Mouse (Mus musculus) limb, embryonic 13.5 days (tissue): ENCODE data around the gene Ggt1. TPM values are rescaled to one million over a fixed set of nuclear protein-coding genes. Genes with fewer than 3 reads are reported as not detected.

Experiments
- ATAC-seq: fragments of 200-750 bp; cut with Nextera tagmentation; 2 replicates; pipeline ENCODE4 v1.8.0; 2017; ENCODE audit warnings: low read depth, moderate number of reproducible peaks, moderate TSS enrichment; ENCODE audit not compliant: low FRiP score
- H3K27ac ChIP-seq: fragments of 300-500 bp; sonication (generic); 2 replicates; pipeline ENCODE4 v1.5.1; 2015; ENCODE audit warnings: inconsistent platforms, mild to moderate bottlenecking, moderate library complexity
- H3K27me3 ChIP-seq: fragments of 300-500 bp; sonication (generic); 2 replicates; pipeline ENCODE4 v1.6.1; 2015; ENCODE audit warnings: mild to moderate bottlenecking, inconsistent platforms
- H3K36me3 ChIP-seq: fragments of 300-500 bp; sonication (generic); 2 replicates; pipeline ENCODE4 v1.6.1; 2015; ENCODE audit warnings: inconsistent platforms, mild to moderate bottlenecking, moderate library complexity
- H3K4me1 ChIP-seq: fragments of 300-500 bp; sonication (generic); 2 replicates; pipeline ENCODE4 v1.6.1; 2015; ENCODE audit warnings: inconsistent platforms
- H3K4me2 ChIP-seq: fragments of 300-500 bp; sonication (generic); replicated peaks from 2 replicates; pipeline ENCODE4 v1.6.1; 2015; ENCODE audit warnings: inconsistent platforms, mild to moderate bottlenecking, moderate library complexity
- H3K4me3 ChIP-seq: fragments of 300-500 bp; sonication (generic); 2 replicates; pipeline ENCODE4 v1.5.1; 2015; ENCODE audit warnings: moderate library complexity, mild to moderate bottlenecking, inconsistent platforms
- H3K9ac ChIP-seq: fragments of 300-500 bp; sonication (generic); 2 replicates; pipeline ENCODE4 v1.6.1; 2015; ENCODE audit warnings: mild to moderate bottlenecking, inconsistent platforms
- H3K9me3 ChIP-seq: fragments of 300-500 bp; sonication (generic); 2 replicates; pipeline ENCODE4 v1.6.1; 2016; ENCODE audit warnings: inconsistent platforms
- WGBS: fragments of 180-500 bp; shearing (Covaris S2); methylation state at CpG from one replicate; pipeline ENCODE4 v1.1.7; 2015; 5-methylcytosine and 5-hydroxymethylcytosine counted together
- polyA plus RNA-seq: library from polyadenylated mRNA; unstranded; fragments of >200 nt; fragmentation: Nextera tagmentation; extraction: Ambion mirVana; gene quantifications from 2 replicates; pipeline ENCODE4 v1.2.1, GENCODE M21; 2015

Ggt1 gene
- 0.57 and 0.75 TPM in 2 replicates for polyA plus RNA-seq

DNA sequence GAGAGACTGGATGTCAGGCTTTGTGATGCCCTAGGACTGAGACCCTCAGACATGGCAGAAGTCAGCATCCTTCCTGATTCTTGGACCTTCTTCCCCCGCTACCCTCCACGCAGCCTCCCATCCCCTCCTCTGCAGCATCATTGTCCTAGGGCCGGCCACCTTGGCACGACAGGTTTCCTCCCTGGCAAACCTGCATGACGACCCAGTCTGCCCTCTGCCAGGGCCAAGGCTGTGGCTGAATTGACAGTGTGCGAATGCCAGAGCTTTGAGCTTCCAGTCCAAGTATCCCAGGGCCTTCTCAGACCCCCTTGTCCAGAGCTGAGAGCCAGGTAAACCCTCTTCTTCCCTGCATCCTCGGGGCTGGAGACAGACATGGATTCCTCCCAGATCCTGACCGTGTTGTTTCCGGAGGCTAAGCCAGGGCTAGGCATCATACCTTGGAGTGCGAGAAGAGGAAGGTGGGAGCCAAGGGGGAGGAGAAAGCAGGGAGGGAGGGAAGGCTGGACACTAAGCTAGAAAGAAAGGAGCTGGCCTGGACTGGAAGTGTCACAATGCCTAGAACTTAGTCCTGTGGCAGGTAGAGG is at the start of gene Ggt1:
Gene Ggt1 (plus strand): TSS at position 534 of the 584 bp plus-strand sequence.
- Histone ChIP-seq H3K36me3 (no peaks in the 10 kb centered on the region), H3K4me2 (peak within 1 kb of the TSS; percentile 99), H3K27ac (no peak within 1 kb of the TSS), H3K4me3 (peak within 1 kb of the TSS; percentile 67), H3K9me3 (no peaks in the 10 kb centered on the region), H3K27me3 (peaks cover 46% of the 10 kb centered on the region), H3K4me1 (peaks cover 36% of the 10 kb centered on the region), H3K9ac (peak within 1 kb of the TSS; percentile 19; the same call in 1 of the 2 replicates)
- 56% methylated on average over 10 of the region's 10 CpGs for WGBS
- no peak for ATAC-seq

DNA sequence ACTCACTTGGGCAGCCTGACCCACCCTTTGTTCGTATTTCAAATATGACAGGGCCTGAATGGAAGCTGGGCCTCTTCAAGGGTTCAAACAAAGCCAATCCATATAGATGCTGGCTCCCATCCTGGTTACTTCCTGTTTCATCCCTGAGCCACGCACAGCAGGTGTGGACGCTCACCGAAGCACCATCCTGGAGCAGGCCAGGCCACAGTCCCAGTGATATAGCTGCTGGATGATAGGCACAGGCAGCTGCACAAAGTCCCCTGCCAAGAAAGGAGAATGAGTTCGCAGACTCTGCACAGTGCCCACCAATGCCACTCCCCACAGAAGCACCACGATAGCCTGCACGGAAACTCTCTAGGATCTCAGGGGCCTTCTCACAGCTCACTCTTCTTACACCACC is 49.5 kb upstream of the Ggt1 start:
- Histone ChIP-seq H3K4me1 (peaks cover 13% of the 10 kb centered on the region), H3K27me3 (no peaks in the 10 kb centered on the region), H3K9ac (no peak overlapping the region), H3K36me3 (peaks cover 59% of the 10 kb centered on the region), H3K4me2 (no peak overlapping the region), H3K27ac (no peak overlapping the region), H3K9me3 (no peaks in the 10 kb centered on the region), H3K4me3 (no peak overlapping the region)
- WGBS, result 90% methylated on average over 7 of the region's 7 CpGs
- no peak for ATAC-seq

DNA sequence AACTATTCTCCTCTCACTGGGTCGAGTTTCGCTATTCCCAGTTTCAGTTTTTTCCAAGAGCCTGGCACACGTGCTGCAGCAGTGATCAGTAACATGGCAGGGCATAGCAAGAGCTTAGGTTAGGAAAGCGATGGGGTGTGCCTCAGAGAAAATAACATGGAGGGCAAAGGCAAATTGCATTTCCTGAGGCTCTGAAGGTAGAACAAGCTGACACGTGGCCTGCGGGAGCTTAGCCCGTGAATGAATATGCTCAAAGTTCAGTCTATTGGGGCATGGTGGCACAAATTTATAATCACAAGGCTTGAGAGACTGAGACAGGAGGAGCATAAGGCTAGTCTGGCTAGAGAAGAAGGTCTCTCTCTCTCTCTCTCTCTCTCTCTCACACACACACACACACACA is 48.6 kb upstream of the Ggt1 start:
- Histone ChIP-seq H3K9ac (no peak overlapping the region), H3K36me3 (peaks cover 50% of the 10 kb centered on the region), H3K27ac (no peak overlapping the region), H3K4me3 (no peak overlapping the region), H3K9me3 (no peaks in the 10 kb centered on the region), H3K27me3 (no peaks in the 10 kb centered on the region), H3K4me1 (peaks cover 13% of the 10 kb centered on the region), H3K4me2 (no peak overlapping the region)
- WGBS, result 90% methylated on average over 7 of the region's 7 CpGs
- no peak for ATAC-seq

DNA sequence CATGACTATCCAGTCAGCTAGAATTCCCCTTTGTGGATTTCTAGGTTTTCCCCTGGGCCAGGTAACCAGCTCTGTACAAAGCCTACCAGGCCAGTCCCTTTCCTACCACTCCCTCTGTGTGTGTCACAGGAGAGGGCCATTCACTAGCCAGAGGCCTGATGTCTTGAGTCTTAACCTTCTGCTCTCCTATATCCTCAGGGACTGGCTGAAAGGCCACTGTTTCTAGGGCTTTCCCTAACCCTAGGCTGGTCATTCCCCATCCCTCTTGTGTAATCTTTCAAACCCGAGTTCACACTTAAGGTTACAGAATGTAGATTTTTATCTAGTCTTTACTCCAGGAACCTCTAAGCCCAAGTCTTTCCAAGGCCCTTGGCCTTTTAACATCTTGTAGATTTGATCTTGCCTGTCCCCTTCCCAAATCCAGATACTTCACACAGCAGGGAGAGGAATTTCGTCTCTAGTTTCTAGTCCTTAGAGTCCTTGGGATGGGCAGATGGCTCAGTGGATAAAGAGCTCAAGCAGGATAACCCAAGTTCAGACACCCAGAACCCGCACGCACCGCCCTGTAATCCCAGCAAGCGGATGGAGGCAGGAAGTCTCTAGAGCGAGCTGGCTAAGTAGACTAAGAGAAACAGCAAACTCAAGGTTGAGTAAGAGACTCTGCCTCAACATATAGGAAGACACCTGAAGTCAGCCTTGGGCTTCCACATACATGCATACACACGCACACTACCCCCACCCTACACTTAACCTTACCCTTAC is 47.9 kb upstream of the Ggt1 start:
- 89% methylated on average over 8 of the region's 8 CpGs for WGBS

DNA sequence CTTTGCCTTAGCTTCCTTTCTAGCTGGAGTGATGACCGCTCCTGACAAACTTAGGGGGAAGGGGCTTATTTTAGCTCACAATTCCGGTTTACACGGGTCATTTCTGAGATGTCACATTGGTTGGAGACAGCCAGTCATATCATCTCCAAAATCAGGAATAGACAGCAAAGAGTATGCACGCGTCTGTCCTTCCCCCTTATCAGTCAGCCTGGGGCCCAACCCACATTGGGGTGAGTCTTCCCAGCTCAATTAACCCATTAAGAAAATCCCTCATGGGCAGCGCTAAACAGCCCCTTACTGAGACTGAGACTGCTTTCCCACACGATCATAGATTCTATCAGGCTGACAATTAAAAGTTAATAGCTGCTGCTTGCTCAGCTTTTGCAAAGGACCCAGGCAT is 47.0 kb upstream of the Ggt1 start:
- Histone ChIP-seq H3K36me3 (peaks cover 37% of the 10 kb centered on the region), H3K4me3 (no peak overlapping the region), H3K27ac (no peak overlapping the region), H3K4me1 (peaks cover 22% of the 10 kb centered on the region), H3K9ac (no peak overlapping the region), H3K9me3 (no peaks in the 10 kb centered on the region), H3K27me3 (no peaks in the 10 kb centered on the region), H3K4me2 (no peak overlapping the region)
- ATAC-seq, result no peak
- 81% methylated on average over 7 of the region's 7 CpGs for WGBS

More for the DNA sequence above, 47.9 kb upstream of the Ggt1 start:
- no peaks in the 10 kb centered on the region for H3K9me3 ChIP-seq
- peaks cover 13% of the 10 kb centered on the region for H3K4me1 ChIP-seq
- H3K9ac ChIP-seq, result no peak overlapping the region
- no peak overlapping the region for H3K4me3 ChIP-seq
- ATAC-seq, result no peak
- no peaks in the 10 kb centered on the region for H3K27me3 ChIP-seq
- no peak overlapping the region for H3K27ac ChIP-seq
- H3K4me2 ChIP-seq, result no peak overlapping the region
- peaks cover 43% of the 10 kb centered on the region for H3K36me3 ChIP-seq

DNA sequence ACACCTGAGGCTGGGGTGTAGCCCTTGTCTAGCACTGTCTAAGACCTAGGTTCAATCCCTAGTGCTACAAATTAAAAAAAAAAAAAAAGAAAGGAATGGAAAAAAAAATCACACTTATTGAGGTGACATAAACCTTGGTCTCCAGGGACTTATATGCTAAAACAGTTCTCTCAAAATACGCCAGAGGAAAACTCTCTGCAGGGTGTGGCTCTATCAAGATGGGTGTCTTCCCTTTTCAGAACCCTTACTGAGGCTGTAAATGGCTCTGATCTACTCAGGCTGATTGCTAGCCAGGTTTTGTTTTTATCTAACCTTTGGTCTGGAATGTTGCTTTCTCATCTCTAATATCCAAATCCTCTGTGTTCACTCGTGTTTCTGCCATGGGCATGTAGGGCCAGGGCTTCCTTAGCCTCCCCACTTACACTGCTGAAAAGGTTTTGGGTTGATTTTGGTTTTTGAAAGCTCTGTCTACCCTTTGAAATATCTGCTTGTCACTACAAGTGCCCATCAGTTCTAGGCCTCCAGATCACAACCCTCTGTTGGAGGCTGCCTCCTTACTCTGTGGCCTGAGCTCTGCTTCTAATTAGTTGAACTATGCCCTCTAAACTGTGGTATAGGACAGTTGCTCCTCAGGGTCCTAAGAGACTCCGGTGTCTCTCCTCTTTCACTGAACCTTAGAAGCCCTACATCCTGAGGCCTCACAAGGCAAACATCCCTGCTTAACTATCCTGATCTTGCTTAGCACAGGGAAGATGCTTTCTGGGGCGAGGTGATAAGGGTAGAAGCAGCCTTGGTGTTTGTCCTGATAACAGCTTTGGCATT is 46.0 kb upstream of the Ggt1 start:
- 63% methylated on average over 4 of the region's 4 CpGs for WGBS
- Histone ChIP-seq H3K27ac (no peak overlapping the region), H3K9ac (peak overlapping the region; percentile 89; the same call in 1 of the 2 replicates), H3K4me1 (peaks cover 28% of the 10 kb centered on the region), H3K4me2 (peak overlapping the region; percentile 95), H3K4me3 (peak overlapping the region; percentile 68), H3K9me3 (no peaks in the 10 kb centered on the region), H3K36me3 (peaks cover 37% of the 10 kb centered on the region), H3K27me3 (no peaks in the 10 kb centered on the region)
- ATAC-seq, result no peak

DNA sequence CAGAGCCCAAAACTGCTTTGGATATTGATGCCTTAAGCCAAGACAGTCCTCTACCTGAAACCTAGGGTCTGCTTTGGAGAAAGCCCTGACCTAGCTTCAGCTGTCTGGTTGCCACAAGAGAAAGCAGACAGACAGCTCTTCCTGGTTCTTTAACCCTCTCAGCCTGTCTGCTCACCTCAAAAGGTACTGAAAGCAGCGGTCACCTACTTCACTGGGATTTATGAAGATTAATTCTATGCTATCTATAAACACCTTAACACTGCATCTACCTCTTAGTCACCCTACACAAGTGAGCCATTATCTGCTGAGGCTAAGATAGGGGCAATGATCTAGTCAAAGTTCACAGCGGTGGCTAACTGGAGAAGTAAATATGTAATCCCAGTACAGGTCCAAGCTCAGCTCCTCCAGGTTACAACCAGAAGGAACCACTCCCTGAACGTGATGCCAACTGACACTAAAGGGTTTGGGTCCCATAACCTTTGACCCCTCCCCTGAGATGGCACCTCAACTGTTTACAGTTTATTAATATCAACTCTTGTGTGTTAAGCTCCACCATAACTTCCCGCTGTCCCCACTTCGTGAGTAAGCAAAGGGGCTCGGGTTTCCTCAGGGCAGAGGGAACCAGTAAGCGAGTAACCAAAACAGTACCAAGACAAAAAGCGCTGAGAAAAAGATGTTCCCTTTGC is 45.2 kb upstream of the Ggt1 start:
- H3K27ac ChIP-seq, result peak overlapping the region; percentile 96; the same call in 1 of the 2 replicates
- no peaks in the 10 kb centered on the region for H3K9me3 ChIP-seq
- peaks cover 37% of the 10 kb centered on the region for H3K36me3 ChIP-seq
- peak overlapping the region; percentile 95 for H3K4me2 ChIP-seq
- no peak for ATAC-seq
- H3K27me3 ChIP-seq, result no peaks in the 10 kb centered on the region
- H3K4me3 ChIP-seq, result peak overlapping the region; percentile 68
- WGBS, result 23% methylated on average over 8 of the region's 8 CpGs
- H3K9ac ChIP-seq, result peak overlapping the region; percentile 89
- peaks cover 28% of the 10 kb centered on the region for H3K4me1 ChIP-seq

DNA sequence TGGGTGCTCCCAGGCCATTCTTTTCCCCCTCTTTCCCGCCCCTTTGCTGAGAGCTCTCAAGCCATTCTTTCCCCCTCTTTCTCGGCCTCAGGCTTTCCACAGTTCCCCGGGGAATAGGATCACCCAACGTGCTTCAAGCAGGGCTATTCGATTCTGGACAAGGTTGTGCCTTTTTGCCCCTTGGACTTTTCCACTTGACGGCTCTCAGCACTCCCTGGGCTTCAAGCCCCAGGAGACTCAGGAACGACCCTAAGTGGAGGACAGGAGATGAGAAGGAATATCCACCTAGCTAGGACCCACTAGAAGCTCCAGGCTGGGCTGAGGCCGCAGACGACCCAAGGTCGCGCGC is 44.7 kb upstream of the Ggt1 start:
- H3K4me3 ChIP-seq, result peak overlapping the region; percentile 68
- WGBS, result 2% methylated on average over 12 of the region's 12 CpGs

DNA sequence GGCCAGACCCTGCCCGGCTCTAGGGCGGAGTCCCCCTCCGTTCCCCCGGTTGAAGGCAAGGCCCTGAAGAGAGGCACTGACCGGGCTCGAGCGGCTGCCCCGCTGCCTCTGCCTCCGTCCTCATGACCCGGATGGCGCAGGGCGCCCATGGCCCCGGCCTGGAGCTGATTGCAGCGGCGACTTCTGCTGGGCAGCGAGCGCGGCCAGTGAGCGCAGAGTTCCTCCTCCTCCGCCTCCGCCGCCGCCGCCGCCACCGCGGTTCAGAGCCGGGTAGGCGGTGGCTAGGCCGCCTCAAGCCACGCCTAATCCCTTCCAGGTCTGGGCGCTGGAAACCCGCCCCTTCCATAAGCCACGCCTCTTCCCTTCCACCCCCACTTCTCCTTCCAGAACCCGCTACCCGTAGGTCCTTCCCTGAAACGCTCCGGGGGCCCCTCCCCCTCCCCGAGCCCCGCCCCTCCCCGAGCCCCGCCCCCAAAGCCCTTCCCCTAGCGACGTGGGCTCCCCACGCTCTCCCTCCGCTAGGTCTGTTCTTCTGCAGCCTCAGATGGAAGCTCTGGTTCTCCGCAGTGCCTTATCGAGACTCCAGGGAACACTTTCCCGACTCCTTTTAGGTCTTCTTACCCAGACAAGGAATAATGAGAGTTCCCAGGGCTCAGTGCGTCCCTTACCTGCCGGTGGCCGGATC is 44.2 kb upstream of the Ggt1 start, which contains the start of gene Snrpd3:
Gene Snrpd3 (plus strand): TSS at position 479 of the 685 bp plus-strand sequence.
- WGBS, result 1% methylated on average over 39 of the region's 52 CpGs
- peak within 1 kb of the TSS; percentile 95 for H3K4me2 ChIP-seq
- H3K27ac ChIP-seq, result peak within 1 kb of the TSS; percentile 96
- ATAC-seq, result peak; percentile 97
- H3K4me3 ChIP-seq, result peak within 1 kb of the TSS; percentile 68
- no peaks in the 10 kb centered on the region for H3K27me3 ChIP-seq
- peak within 1 kb of the TSS; percentile 89 for H3K9ac ChIP-seq
- peaks cover 37% of the 10 kb centered on the region for H3K36me3 ChIP-seq
- peaks cover 28% of the 10 kb centered on the region for H3K4me1 ChIP-seq
- no peaks in the 10 kb centered on the region for H3K9me3 ChIP-seq

More for the DNA sequence above, 44.7 kb upstream of the Ggt1 start:
- no peak for ATAC-seq
- peak overlapping the region; percentile 89 for H3K9ac ChIP-seq
- H3K36me3 ChIP-seq, result peaks cover 37% of the 10 kb centered on the region
- H3K27me3 ChIP-seq, result no peaks in the 10 kb centered on the region
- H3K9me3 ChIP-seq, result no peaks in the 10 kb centered on the region
- H3K4me2 ChIP-seq, result peak overlapping the region; percentile 95
- H3K27ac ChIP-seq, result peak overlapping the region; percentile 96
- peaks cover 28% of the 10 kb centered on the region for H3K4me1 ChIP-seq

DNA sequence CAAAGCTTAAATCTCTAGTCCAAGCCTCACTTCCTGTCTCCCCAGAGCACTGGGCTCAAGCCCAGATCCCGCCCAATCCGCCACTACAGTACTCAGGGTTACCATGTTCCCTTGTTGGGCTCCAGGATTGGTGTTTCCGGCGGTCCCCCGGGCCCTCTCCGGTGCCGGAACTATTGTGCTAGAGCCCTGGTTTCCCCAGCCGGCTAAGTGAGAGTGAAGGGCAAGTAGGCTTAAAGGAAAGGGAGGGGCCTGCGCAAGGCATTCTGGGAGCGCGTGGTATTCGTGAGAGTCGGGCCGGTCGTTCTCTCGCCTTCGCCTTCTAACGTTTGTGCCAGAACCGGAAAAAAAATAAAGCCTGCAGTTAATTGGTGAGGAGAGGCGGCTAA is 43.7 kb upstream of the Ggt1 start, which contains the start of gene Gucd1:
Gene Gucd1 (minus strand): TSS at position 215 of the 386 bp plus-strand sequence.
- ATAC-seq, result peak; percentile 93
- peak within 1 kb of the TSS; percentile 89 for H3K9ac ChIP-seq

DNA sequence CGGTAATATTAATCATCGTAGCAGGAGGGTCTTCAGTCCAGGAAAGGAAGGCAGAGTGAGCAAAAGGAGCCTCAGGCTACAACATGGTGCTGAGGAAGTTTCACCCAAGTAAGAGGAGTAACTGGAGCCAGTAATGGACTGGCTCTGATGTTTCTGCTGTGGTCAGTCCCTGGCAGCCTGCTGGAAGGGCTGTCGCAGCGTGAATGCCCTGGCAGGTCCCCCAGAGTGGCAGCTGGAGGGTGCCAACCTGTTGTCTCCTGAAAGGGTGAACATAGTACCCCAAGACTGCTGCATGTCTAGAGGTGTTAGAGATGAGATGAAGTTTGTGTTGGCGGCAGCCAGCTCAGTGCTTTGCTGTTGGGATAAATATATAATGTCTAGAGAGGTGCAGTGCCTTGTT is 40.8 kb upstream of the Ggt1 start:
- H3K9ac ChIP-seq, result no peak overlapping the region
- H3K4me1 ChIP-seq, result peaks cover 26% of the 10 kb centered on the region
- H3K27ac ChIP-seq, result no peak overlapping the region
- H3K4me3 ChIP-seq, result no peak overlapping the region
- peaks cover 60% of the 10 kb centered on the region for H3K36me3 ChIP-seq
- no peak for ATAC-seq
- H3K4me2 ChIP-seq, result no peak overlapping the region
- H3K9me3 ChIP-seq, result no peaks in the 10 kb centered on the region
- 90% methylated on average over 5 of the region's 5 CpGs for WGBS
- H3K27me3 ChIP-seq, result no peaks in the 10 kb centered on the region

More for the DNA sequence above, 43.7 kb upstream of the Ggt1 start, which contains the start of gene Gucd1:
- H3K4me3 ChIP-seq, result peak within 1 kb of the TSS; percentile 68
- H3K9me3 ChIP-seq, result no peaks in the 10 kb centered on the region
- peaks cover 38% of the 10 kb centered on the region for H3K36me3 ChIP-seq
- H3K4me2 ChIP-seq, result peak within 1 kb of the TSS; percentile 95
- peaks cover 28% of the 10 kb centered on the region for H3K4me1 ChIP-seq
- peak within 1 kb of the TSS; percentile 96 for H3K27ac ChIP-seq
- no peaks in the 10 kb centered on the region for H3K27me3 ChIP-seq
- WGBS, result under 1% methylated on average over 20 of the region's 20 CpGs
